Mouse (Mus musculus) kidney, embryonic 16.5 days (tissue): ENCODE measurements at regions not wholly inside any gene's neighbourhood (a gene's known extent, or its start where the extent isn't known, plus 50 kb on each side); places are given as distances from the start of the nearest gene placed in this dataset.

Source experiments
- ATAC-seq: fragments of 200-750 bp; cut with Nextera tagmentation; 2 replicates; pipeline ENCODE4 v1.8.0; 2017; ENCODE audit warnings: moderate TSS enrichment; ENCODE audit not compliant: low FRiP score, low TSS enrichment
- H3K27ac ChIP-seq: fragments of 300-500 bp; sonication (generic); 2 replicates; pipeline ENCODE4 v1.5.1; 2014; ENCODE audit warnings: low read length
- H3K27me3 ChIP-seq: fragments of 300-500 bp; sonication (generic); 2 replicates; pipeline ENCODE4 v1.6.1; 2014; ENCODE audit warnings: low read length, control low read depth, mixed read lengths; ENCODE audit not compliant: insufficient read depth
- H3K36me3 ChIP-seq: fragments of 300-500 bp; sonication (generic); 2 replicates; pipeline ENCODE4 v1.6.1; 2014; ENCODE audit warnings: low read length, control low read depth, mixed read lengths; ENCODE audit not compliant: insufficient read depth
- H3K4me1 ChIP-seq: fragments of 300-500 bp; sonication (generic); 2 replicates; pipeline ENCODE4 v1.6.1; 2014; ENCODE audit warnings: low read length, control low read depth, mixed read lengths; ENCODE audit not compliant: insufficient read depth
- H3K4me2 ChIP-seq: fragments of 300-500 bp; sonication (generic); replicated peaks from 2 replicates; pipeline ENCODE4 v1.6.1; 2014; ENCODE audit warnings: low read depth, low read length
- H3K4me3 ChIP-seq: fragments of 300-500 bp; sonication (generic); 2 replicates; pipeline ENCODE4 v1.5.1; 2014; ENCODE audit warnings: mild to moderate bottlenecking, low read length
- H3K9ac ChIP-seq: fragments of 300-500 bp; sonication (generic); replicated peaks from 2 replicates; pipeline ENCODE4 v1.6.1; 2014; ENCODE audit warnings: low read length
- H3K9me3 ChIP-seq: fragments of 300-500 bp; sonication (generic); 2 replicates; pipeline ENCODE4 v1.6.1; 2016; ENCODE audit warnings: low read length, control low read depth
- whole genome bisulfite sequencing: fragments of 180-500 bp; shearing (Covaris S2); extraction: QIAGEN DNeasy Blood & Tissue Kit; methylation state at CpG from one replicate; pipeline ENCODE4 v1.1.7; 2014; 5-methylcytosine and 5-hydroxymethylcytosine counted together

DNA sequence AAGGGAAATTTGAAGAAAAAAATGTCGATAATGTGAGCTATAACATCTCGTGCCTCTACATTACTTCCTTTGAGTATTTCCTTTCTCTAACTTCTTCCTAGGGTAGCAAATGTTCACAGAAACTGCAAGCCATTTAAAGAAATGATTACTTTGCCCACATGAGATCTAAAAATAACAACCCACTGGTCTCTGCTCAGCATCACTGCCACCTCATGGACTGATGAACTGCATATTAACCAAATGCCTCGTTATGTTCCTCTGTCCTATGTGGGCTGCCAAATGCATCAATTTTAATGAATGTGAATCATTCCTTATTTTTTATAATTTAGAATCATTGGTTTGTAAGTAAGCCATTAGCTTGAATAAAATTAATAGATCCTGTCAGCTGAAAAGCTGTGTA lies 590.0 kb upstream of the Nr3c2 start:
- no peak for ATAC-seq
- Histone ChIP-seq H3K4me2 (no peak overlapping the region), H3K4me3 (no peak overlapping the region), H3K36me3 (no peaks in the 10 kb centered on the region), H3K4me1 (no peaks in the 10 kb centered on the region), H3K9me3 (no peaks in the 10 kb centered on the region), H3K9ac (no peak overlapping the region), H3K27me3 (no peaks in the 10 kb centered on the region), H3K27ac (no peak overlapping the region)
- WGBS: 74% methylated on average over 3 of the region's 3 CpGs

DNA sequence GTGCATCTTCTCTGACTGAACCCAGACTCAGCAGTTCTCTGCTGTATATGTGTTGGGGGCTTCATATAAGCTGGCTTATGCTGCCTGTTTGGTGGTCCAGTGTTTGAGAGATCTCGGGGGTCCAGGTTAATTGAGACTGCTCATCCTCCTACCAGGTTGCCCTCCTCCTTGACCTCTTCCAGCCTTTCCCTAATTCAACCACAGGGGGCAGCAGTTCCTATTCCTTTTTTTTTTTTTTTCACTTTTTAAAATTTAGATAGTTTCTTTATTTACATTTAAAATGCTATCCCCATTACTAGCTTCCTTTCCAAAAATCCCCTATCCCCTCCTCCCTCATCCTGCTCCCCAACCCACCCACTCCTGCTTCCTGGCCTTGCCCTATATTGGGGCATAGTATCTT lies 570.7 kb upstream of the Nr3c2 start:
- H3K9me3 ChIP-seq: no peaks in the 10 kb centered on the region
- no peaks in the 10 kb centered on the region for H3K4me1 ChIP-seq
- no peaks in the 10 kb centered on the region for H3K27me3 ChIP-seq
- 45% methylated on average over 1 of the region's 1 CpGs for WGBS
- H3K4me3 ChIP-seq: no peak overlapping the region
- ATAC-seq: no peak
- no peak overlapping the region for H3K27ac ChIP-seq
- H3K9ac ChIP-seq: no peak overlapping the region
- no peaks in the 10 kb centered on the region for H3K36me3 ChIP-seq
- H3K4me2 ChIP-seq: no peak overlapping the region

DNA sequence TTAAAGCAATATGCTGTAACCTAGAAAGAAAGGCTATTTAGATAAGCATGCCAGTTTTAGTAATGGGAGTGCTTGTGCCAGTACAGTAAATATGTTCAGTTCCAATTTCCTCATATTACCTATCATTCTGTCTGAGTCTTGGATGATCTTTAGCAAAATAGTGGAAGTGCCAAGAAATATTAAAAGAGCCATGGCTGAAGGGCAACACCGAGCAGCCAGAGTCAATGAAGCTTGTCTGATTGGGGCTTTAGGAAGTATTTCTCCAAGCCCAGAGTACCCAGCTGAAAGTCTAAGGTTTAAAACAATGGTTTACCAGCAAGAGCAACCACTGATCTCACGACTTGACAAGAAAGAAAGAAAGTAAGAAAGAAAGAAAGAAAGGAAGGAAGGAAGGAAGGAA lies 556.2 kb upstream of the Nr3c2 start:
- no peak overlapping the region for H3K4me3 ChIP-seq
- WGBS: 63% methylated on average over 2 of the region's 2 CpGs
- no peaks in the 10 kb centered on the region for H3K9me3 ChIP-seq
- H3K27ac ChIP-seq: no peak overlapping the region
- ATAC-seq: no peak
- H3K4me2 ChIP-seq: no peak overlapping the region
- H3K36me3 ChIP-seq: no peaks in the 10 kb centered on the region
- no peaks in the 10 kb centered on the region for H3K27me3 ChIP-seq
- H3K9ac ChIP-seq: no peak overlapping the region
- no peaks in the 10 kb centered on the region for H3K4me1 ChIP-seq

DNA sequence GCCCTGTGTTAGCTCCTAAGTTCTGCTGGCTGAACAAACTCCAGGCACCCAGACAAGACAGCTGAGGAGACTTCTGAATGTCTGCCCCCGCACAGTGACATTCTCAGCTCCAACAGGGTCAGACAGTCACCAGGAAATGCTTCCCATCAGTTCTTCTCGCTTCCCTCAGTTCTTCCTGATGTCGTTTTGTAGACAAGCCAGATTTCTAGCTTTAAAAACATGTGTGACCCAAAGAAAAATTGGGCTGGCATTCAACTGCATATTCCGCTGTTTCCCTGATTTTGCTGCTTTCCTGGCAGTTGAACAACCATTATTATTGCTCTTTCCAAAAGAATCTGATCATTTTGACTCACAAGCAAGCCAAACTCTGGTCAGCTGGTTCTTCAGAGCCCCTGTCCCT lies 553.1 kb upstream of the Nr3c2 start:
- Histone ChIP-seq H3K27me3 (no peaks in the 10 kb centered on the region), H3K4me3 (no peak overlapping the region), H3K4me2 (no peak overlapping the region), H3K9ac (no peak overlapping the region), H3K9me3 (no peaks in the 10 kb centered on the region), H3K4me1 (no peaks in the 10 kb centered on the region), H3K36me3 (no peaks in the 10 kb centered on the region), H3K27ac (no peak overlapping the region)
- WGBS: 77% methylated on average over 4 of the region's 4 CpGs
- ATAC-seq: no peak

DNA sequence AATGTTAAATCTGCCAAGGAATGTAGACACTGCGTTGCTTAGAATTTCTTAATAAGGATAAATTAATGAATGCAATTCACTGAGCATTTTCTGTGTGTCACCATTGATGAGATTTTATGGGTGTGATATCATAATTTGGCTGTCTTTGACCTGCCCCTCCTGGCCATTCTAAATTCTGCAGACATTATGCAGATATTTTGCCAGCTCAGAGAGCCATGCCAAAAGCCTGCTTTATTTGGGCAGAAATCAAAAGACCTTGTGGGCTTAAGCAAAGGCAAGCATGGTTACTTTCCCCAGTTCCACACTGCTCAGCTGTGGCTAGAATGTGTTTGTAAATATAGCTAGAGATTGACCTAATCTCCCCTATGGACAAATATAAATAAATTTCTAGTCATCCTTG lies 552.4 kb upstream of the Nr3c2 start:
- Histone ChIP-seq H3K9me3 (no peaks in the 10 kb centered on the region), H3K27me3 (no peaks in the 10 kb centered on the region), H3K4me2 (no peak overlapping the region), H3K36me3 (no peaks in the 10 kb centered on the region), H3K27ac (no peak overlapping the region), H3K9ac (no peak overlapping the region), H3K4me3 (no peak overlapping the region), H3K4me1 (no peaks in the 10 kb centered on the region)
- ATAC-seq: no peak
- 92% methylated on average over 1 of the region's 1 CpGs for WGBS

DNA sequence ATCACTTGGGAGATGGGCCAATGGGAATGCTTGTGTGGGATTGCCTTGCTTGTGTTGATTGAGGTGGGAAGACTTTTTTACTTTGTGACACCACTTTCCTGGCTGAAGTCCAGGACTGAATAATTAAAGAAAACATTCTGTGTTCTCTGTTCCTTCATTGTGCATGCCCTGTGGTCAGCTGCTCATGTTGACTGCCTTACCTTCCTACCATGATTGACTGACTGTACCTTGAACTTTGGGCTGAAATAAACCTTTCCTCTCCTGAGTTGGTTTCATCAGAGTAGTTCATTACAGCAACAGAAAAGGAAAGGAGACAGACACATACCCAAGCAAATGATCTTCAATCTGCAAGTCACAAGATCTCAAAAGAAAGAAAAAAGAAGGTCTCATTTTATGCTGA lies 524.9 kb upstream of the Nr3c2 start:
- H3K9me3 ChIP-seq: no peaks in the 10 kb centered on the region
- H3K27me3 ChIP-seq: no peaks in the 10 kb centered on the region
- H3K4me1 ChIP-seq: no peaks in the 10 kb centered on the region
- H3K36me3 ChIP-seq: no peaks in the 10 kb centered on the region
- no peak overlapping the region for H3K4me3 ChIP-seq
- no peak overlapping the region for H3K9ac ChIP-seq
- no peak overlapping the region for H3K4me2 ChIP-seq
- peak; percentile 75; the same call in 1 of the 2 replicates for ATAC-seq
- H3K27ac ChIP-seq: no peak overlapping the region

DNA sequence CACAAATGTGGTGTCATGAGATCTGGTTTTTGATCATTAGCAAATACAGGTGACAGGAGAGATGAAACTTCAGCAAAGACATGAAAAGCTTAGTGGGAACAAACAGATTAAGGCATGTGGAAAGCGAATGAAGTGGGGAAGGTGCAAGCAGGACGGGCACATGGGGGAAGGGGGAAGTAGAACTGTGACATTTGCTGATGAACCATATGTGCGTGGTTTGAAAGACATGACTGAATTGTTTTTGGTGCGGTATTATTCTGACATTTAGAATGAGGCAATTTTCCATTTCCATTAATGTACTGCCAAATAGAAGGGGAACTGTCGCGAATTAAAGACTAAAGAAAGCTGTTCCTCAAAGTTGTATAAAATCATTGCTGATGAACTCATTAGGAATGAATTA lies 521.5 kb upstream of the Nr3c2 start:
- no peaks in the 10 kb centered on the region for H3K9me3 ChIP-seq
- H3K4me1 ChIP-seq: no peaks in the 10 kb centered on the region
- no peaks in the 10 kb centered on the region for H3K27me3 ChIP-seq
- 93% methylated on average over 6 of the region's 6 CpGs for WGBS
- no peak overlapping the region for H3K4me2 ChIP-seq
- H3K36me3 ChIP-seq: no peaks in the 10 kb centered on the region
- no peak overlapping the region for H3K27ac ChIP-seq
- no peak overlapping the region for H3K9ac ChIP-seq
- H3K4me3 ChIP-seq: no peak overlapping the region
- ATAC-seq: no peak

DNA sequence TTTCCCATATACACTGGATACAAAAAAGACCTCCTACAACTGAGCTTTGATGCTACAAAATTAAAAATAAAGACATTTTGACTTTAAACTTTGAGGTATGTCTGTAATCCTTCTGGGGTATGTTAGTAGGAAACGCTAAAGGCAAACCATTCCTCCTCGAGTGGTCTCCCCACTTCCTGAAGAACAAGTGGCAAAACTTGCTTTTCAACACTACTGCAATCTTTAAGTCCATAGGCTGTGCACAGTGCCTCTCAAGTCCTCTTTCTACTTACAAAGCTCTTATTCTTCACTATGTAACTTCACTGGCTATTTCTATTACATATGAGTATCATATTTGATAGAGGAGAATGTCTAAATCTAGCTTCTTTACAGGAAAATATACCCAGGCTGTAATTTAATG lies 517.6 kb upstream of the Nr3c2 start:
- Histone ChIP-seq H3K36me3 (no peaks in the 10 kb centered on the region), H3K27ac (no peak overlapping the region), H3K27me3 (no peaks in the 10 kb centered on the region), H3K9ac (no peak overlapping the region), H3K4me1 (no peaks in the 10 kb centered on the region), H3K4me2 (no peak overlapping the region), H3K4me3 (no peak overlapping the region), H3K9me3 (no peaks in the 10 kb centered on the region)
- 61% methylated on average over 2 of the region's 2 CpGs for WGBS
- ATAC-seq: no peak

DNA sequence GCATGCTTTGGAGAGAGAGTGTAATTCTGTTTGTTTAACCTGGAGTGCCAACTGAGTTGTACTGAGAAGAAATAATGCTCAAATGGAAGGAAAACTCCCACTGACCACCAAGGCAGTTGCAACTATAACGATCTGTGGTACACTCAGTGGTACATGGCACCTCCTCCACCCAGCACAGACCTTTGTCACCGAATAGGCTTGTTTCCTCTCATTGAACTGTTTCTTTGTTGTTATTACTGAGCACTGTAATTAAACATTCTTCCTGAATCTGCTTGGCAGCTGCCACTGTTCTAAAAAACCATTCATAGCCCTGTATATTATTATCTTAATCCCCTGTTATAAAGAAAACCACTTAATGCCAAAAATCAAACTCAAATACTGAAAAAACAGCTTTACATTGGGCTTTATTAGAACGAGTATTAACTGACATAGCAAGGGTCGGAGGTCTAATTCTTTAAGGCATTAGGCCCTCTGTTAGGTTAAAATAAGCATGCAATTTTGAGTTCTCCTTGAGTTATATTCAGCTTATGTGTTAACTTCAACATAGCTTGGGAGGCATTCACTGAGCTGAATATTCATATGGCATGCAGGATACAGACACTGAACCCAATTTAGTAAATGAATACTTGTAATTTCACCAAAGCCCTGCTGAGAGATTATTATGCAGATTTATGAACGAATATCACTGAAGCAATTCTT lies 515.5 kb upstream of the Nr3c2 start:
- H3K36me3 ChIP-seq: no peaks in the 10 kb centered on the region
- H3K4me1 ChIP-seq: no peaks in the 10 kb centered on the region
- no peaks in the 10 kb centered on the region for H3K9me3 ChIP-seq
- H3K9ac ChIP-seq: no peak overlapping the region
- ATAC-seq: no peak
- no peak overlapping the region for H3K4me2 ChIP-seq
- no peak overlapping the region for H3K27ac ChIP-seq
- WGBS: 59% methylated on average over 5 of the region's 5 CpGs
- H3K27me3 ChIP-seq: no peaks in the 10 kb centered on the region
- no peak overlapping the region for H3K4me3 ChIP-seq

DNA sequence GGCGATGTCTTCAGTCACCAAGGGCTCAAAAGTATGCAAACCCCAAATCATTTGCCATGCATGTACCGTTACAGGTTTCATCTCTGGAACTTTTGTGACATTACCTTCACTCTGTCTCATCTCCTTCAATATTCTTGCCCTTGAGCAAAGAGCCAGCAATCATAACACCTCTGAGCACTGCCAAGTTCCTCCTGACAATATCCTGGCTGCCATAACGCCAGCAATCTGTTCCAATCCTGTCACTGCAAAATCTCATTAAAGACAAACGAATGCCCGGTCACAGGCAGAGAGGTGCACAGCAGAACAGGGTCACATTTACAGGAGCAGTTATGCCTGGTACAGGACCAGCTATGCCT lies 515.0 kb upstream of the Nr3c2 start:
- ATAC-seq: no peak
- Histone ChIP-seq H3K27me3 (no peaks in the 10 kb centered on the region), H3K4me2 (no peak overlapping the region), H3K9ac (no peak overlapping the region), H3K27ac (no peak overlapping the region), H3K4me1 (no peaks in the 10 kb centered on the region), H3K36me3 (no peaks in the 10 kb centered on the region), H3K9me3 (no peaks in the 10 kb centered on the region), H3K4me3 (no peak overlapping the region)
- 84% methylated on average over 5 of the region's 5 CpGs for WGBS
